Mouse (Mus musculus): ENCODE data around the gene Meiob. TPM values are rescaled to one million over a fixed set of nuclear protein-coding genes. Genes with fewer than 3 reads are reported as not detected.

Gene Meiob
- polyA plus RNA-seq, 1 experiment from 2014 or later, result 0.09 TPM

DNA sequence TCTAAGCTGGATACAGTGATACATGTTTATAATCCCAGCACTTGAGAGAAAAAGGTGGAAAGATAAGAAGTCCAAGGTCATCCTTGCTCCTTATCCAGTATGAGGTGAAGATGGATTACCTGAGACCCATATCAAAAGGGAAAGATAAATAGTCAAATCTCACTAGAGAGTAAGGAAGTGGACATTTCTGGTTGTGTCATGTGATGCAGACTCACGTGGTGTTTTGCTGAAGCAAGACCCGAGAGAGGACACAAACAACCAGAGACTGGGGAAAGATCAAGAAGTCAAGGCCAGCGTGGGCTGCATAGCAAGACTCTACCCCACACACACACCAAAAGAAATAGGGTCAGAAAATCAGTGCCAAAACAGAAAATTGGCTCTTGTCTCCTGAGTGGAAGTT is 7.1 kb upstream of the Meiob start:
- no peak for DNase-seq (ENCODE audit: extremely low spot score, low spot score)
- no peaks in the 10 kb centered on the region for H3K9me3 ChIP-seq
- H3K4me3 ChIP-seq, result no peak overlapping the region
- WGBS, result 80% methylated on average over 3 of the region's 3 CpGs
- no peaks in the 10 kb centered on the region for H3K36me3 ChIP-seq (replicated peaks)
- H3K27me3 ChIP-seq (ENCODE audit: poor library complexity, severe bottlenecking), result no peaks in the 10 kb centered on the region
- H3K27ac ChIP-seq, result no peak overlapping the region
- H3K4me1 ChIP-seq, result no peaks in the 10 kb centered on the region

DNA sequence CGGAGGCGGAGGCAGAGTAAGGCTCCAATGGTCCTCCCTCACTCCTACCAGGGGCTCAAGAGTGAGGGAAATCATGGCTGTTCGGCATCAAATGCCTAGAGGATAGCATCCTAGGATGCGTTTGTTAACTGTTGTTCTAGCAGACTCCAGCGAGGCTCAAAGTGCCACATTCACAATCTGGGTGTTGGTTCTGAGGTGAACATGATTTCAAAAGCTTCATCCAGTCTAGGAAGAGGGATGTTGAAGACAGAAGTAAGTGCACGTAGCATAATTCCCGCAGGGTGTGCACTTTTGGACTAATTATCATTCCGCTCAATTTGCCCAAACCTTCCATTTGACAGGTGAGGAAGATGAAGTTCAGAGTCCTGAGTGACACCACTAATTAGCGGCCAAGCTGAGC is 5.9 kb upstream of the Meiob start:
- WGBS, result 63% methylated on average over 9 of the region's 9 CpGs
- no peak overlapping the region for H3K4me3 ChIP-seq
- no peak overlapping the region for H3K27ac ChIP-seq
- H3K4me1 ChIP-seq, result no peaks in the 10 kb centered on the region
- H3K36me3 ChIP-seq (replicated peaks), result no peaks in the 10 kb centered on the region
- no peaks in the 10 kb centered on the region for H3K9me3 ChIP-seq
- H3K27me3 ChIP-seq (ENCODE audit: poor library complexity, severe bottlenecking), result peaks cover 10% of the 10 kb centered on the region
- DNase-seq (ENCODE audit: extremely low spot score, low spot score), result no peak

DNA sequence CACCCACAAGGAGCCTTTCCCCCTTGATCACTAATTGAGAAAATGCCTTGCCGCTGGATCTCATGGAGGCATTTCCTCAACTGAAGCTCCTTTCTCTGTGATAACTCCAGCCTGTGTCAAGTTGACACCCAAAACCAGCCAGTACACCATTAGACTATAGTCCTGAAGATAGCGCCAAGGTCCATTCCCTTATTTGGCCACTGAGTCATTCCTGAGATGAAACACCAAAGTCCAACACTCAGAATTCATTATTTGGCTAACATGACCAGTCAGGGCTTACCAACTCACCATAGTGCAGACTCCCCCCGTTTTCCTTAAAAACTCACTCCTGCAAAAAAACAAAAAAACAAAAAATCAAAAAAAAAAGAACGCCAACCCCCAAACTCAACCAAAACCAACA is 4.6 kb upstream of the Meiob start:
- WGBS, result 88% methylated on average over 4 of the region's 4 CpGs
- Histone ChIP-seq H3K27me3 (ENCODE audit: poor library complexity, severe bottlenecking) (peaks cover 22% of the 10 kb centered on the region), H3K9me3 (no peaks in the 10 kb centered on the region), H3K27ac (no peak overlapping the region), H3K36me3 (replicated peaks) (no peaks in the 10 kb centered on the region), H3K4me1 (peaks cover 6% of the 10 kb centered on the region), H3K4me3 (no peak overlapping the region)
- DNase-seq (ENCODE audit: extremely low spot score, low spot score), result no peak

DNA sequence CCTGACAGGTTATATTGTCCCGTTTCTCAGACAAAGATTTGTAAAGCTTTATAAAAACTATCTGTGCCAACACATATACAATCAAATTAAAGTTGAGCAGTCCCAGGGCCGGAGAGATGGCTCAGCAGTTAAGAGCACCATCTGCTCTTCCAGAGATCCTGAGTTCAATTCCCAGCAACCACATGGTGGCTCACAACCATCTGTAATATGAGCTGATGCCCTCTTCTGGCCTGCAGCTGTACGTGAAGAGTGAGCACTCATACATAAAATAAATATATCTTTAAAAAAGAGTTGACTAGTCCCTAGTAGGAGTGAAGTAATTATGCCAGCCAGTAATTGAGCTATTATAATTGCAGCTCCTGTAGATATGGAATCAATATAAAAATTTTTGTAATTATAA is 3.6 kb upstream of the Meiob start:
- no peaks in the 10 kb centered on the region for H3K36me3 ChIP-seq (replicated peaks)
- H3K4me1 ChIP-seq, result peaks cover 10% of the 10 kb centered on the region
- DNase-seq (ENCODE audit: extremely low spot score, low spot score), result no peak
- 59% methylated on average over 3 of the region's 3 CpGs for WGBS
- no peaks in the 10 kb centered on the region for H3K9me3 ChIP-seq
- peaks cover 33% of the 10 kb centered on the region for H3K27me3 ChIP-seq (ENCODE audit: poor library complexity, severe bottlenecking)
- no peak overlapping the region for H3K4me3 ChIP-seq
- H3K27ac ChIP-seq, result no peak overlapping the region

DNA sequence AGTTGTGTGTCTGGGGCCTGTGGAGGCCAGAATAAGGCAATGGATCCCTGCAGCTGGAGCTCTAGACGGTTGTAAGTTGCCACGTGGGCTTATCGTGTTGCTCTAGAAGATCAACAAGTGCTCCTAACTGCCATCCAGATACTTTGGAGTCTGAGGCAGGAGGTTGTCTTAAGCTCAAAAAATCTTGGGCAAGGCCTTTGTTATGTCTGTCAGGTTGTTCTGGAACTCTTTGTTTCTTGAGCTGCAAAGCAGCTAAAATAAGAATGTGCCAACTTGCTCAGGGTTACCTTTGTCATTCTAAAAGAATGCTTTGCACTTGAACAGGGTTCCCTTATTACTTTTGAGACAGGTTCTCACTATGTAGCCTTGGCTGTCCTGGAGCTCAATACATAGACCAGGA is 7.1 kb downstream of the Meiob start:
- Histone ChIP-seq H3K4me3 (no peak overlapping the region), H3K27ac (no peak overlapping the region), H3K36me3 (replicated peaks) (no peaks in the 10 kb centered on the region), H3K9me3 (no peaks in the 10 kb centered on the region), H3K4me1 (no peaks in the 10 kb centered on the region), H3K27me3 (ENCODE audit: poor library complexity, severe bottlenecking) (peaks cover 15% of the 10 kb centered on the region)
- no peak for DNase-seq (ENCODE audit: extremely low spot score, low spot score)
- WGBS, result 83% methylated on average over 3 of the region's 3 CpGs

DNA sequence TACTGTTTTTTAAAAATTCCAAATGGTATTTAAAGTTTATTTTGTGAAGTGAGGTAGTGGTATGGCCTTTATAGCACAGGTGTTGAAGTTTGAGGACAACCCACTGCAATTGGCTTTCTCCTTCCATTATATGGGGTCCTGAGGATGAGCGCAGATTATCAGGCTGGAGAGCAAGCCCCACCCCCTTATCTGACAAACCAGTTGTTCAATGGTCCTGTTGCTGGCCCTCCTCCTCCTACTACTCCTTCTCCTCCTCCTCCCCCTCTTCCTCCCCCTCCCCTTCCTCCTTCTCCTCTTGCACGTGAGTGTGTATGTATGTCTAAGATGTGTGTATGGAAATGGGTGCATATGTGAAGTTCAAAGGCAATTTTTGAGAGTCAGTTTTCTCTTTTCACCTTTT is 8.1 kb downstream of the Meiob start:
- Histone ChIP-seq H3K27ac (no peak overlapping the region), H3K36me3 (replicated peaks) (no peaks in the 10 kb centered on the region), H3K4me1 (no peaks in the 10 kb centered on the region), H3K9me3 (no peaks in the 10 kb centered on the region), H3K4me3 (no peak overlapping the region), H3K27me3 (ENCODE audit: poor library complexity, severe bottlenecking) (peaks cover 7% of the 10 kb centered on the region)
- 44% methylated on average over 2 of the region's 2 CpGs for WGBS
- DNase-seq (ENCODE audit: extremely low spot score, low spot score), result no peak

DNA sequence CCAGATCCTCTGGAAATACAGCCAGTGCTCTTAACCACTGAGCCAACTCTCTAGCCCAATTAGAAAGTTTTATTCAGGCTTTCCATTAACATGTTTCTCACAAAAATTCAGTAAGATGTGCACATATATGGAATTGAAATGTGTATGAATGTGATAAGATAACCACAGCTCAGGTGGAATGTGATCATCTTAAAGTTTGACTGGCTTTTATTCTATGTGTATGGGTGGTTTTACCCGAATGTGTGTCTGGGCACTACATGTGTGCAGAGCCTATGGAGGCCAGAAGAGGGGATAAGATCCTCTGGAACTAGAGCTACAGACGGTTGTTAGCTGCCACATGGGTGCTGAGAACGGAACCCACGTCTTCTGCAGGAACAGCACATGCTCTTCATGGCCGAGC is 11.2 kb downstream of the Meiob start:
- no peaks in the 10 kb centered on the region for H3K9me3 ChIP-seq
- no peaks in the 10 kb centered on the region for H3K36me3 ChIP-seq (replicated peaks)
- no peaks in the 10 kb centered on the region for H3K4me1 ChIP-seq
- no peak for DNase-seq (ENCODE audit: extremely low spot score, low spot score)
- no peak overlapping the region for H3K27ac ChIP-seq
- 79% methylated on average over 5 of the region's 5 CpGs for WGBS
- H3K4me3 ChIP-seq, result no peak overlapping the region
- H3K27me3 ChIP-seq (ENCODE audit: poor library complexity, severe bottlenecking), result no peaks in the 10 kb centered on the region

DNA sequence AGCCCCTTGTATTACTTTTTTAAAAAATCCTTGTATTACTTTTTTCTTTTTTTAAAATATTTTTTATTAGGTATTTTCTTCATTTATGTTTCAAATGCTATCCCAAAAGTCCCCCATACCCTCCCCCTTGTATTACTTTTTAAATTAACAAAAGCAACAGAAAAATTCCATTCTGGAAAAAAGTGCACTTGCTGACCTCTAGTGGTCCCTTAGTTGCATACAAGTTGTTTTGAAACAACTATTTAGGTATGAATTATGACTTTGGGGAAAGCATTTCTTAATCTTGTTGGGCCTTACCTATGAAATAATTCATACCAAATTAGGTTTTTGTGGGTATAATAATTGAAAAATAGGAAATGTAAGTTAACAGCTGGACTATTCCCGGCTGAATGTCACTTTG is 13.4 kb downstream of the Meiob start:
- DNase-seq (ENCODE audit: extremely low spot score, low spot score), result no peak
- Histone ChIP-seq H3K4me1 (no peaks in the 10 kb centered on the region), H3K9me3 (no peaks in the 10 kb centered on the region), H3K36me3 (replicated peaks) (no peaks in the 10 kb centered on the region), H3K27me3 (ENCODE audit: poor library complexity, severe bottlenecking) (no peaks in the 10 kb centered on the region), H3K27ac (no peak overlapping the region), H3K4me3 (no peak overlapping the region)
- WGBS, result 37% methylated on average over 1 of the region's 1 CpGs

DNA sequence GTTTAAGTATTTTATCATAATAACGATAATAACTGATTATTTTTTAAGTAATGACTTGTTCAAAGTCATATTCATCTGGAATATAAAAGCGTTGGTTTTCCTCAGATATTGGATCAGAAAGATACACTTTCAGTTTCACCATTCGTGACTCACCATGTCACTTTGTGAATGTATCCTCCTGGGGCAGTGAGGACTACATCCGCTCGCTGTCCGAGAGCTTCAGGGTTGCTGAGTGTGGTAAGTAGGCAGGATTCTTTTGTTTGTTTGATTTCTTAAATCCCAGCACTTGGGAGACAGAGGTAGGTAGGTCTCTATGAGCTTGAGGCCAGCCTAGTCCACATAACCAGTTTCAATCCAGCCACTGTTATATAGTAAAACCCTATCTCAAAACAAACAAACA is 14.1 kb downstream of the Meiob start:
- H3K36me3 ChIP-seq (replicated peaks), result no peaks in the 10 kb centered on the region
- H3K27me3 ChIP-seq (ENCODE audit: poor library complexity, severe bottlenecking), result no peaks in the 10 kb centered on the region
- no peak overlapping the region for H3K27ac ChIP-seq
- H3K9me3 ChIP-seq, result no peaks in the 10 kb centered on the region
- H3K4me1 ChIP-seq, result no peaks in the 10 kb centered on the region
- 56% methylated on average over 6 of the region's 6 CpGs for WGBS
- no peak for DNase-seq (ENCODE audit: extremely low spot score, low spot score)
- H3K4me3 ChIP-seq, result no peak overlapping the region

DNA sequence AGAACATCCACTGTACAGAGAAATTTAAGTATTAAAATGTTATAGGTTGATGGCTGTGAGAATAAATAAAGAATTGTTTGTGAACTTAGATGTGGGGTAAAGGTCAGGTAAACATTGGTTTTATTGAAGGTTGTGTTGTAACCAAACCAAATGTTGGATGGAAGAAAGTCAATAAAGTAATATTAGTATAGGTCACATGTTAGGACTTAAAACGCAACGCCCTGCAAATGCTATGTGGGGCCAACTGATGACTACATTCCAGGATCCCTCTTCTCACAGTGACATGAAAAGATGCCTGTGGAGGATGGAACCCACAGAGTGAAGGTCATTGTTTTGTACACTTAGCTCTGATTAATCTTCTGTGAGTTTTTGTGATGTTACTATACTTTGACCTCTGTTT is 15.4 kb downstream of the Meiob start:
- Histone ChIP-seq H3K27me3 (ENCODE audit: poor library complexity, severe bottlenecking) (no peaks in the 10 kb centered on the region), H3K4me1 (no peaks in the 10 kb centered on the region), H3K4me3 (no peak overlapping the region), H3K9me3 (no peaks in the 10 kb centered on the region), H3K36me3 (replicated peaks) (no peaks in the 10 kb centered on the region), H3K27ac (no peak overlapping the region)
- WGBS, result 75% methylated on average over 2 of the region's 2 CpGs
- DNase-seq (ENCODE audit: extremely low spot score, low spot score), result no peak

DNA sequence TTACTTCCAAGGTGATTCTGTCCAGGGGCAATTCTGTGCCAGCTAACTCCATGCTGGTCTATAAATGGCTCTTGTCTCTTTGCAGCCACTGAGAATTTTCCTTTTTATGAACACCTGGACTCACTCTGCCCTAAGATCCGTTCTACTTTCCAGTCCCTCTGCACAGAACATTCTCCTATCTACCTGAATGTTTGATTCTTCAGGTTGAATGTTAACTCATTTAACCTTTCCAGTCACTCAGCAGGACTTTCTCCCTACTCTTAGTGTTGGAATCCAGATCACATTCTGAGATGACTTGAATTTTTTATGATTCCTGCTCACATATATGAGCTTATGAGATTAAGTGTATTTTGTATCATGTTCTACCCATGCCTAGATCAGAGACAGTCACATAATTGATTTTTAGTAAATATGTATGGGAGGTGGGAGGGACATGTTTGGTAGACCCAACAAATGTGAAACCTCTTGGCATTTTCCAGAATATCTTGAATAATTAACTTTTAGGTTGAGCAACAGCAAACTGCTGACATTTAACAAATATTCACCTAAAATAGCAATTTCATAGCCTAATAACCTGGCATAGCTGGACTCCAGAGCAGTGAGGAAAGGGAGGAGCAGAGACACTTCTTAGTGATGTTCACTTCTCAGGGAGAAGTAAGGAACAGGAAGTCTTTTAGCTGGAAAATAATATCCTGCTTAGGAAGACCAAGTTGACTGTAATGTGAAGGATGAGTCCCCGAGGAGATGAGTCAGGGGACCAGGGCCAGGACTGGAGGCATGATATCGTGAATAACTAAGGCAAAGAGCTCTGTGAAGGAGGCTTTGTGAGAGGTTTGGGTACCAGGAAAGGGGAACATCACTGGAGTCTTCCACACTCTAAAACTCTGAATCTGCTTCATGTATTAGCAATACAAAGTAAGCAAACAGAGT is 17.5 kb downstream of the Meiob start:
- Histone ChIP-seq H3K9me3 (no peaks in the 10 kb centered on the region), H3K27me3 (ENCODE audit: poor library complexity, severe bottlenecking) (no peaks in the 10 kb centered on the region), H3K27ac (no peak overlapping the region), H3K4me3 (no peak overlapping the region), H3K4me1 (no peaks in the 10 kb centered on the region), H3K36me3 (replicated peaks) (no peaks in the 10 kb centered on the region)
- WGBS, result 61% methylated on average over 3 of the region's 3 CpGs
- DNase-seq (ENCODE audit: extremely low spot score, low spot score), result no peak

DNA sequence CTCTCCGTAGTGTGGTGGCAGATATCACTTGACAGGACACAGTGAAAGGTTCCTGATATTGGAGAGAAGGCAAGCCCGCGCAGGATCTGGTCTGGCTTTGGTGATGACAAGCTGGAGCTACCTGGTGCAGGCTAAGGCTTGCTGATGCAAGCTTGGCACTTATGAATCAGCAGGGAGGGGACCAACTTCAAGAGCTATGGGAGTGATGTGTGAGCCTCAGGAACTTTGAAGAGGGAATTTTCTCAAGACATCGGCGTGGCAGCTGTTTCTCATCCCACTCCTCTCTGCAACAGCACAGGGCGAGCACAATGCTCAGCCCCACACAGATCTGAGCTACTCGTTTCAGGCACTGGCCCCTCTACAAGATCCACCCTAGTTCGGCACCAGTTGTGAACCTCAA is 35.8 kb downstream of the Meiob start, which contains the start of gene Hagh:
Gene Hagh (plus strand): TSS at position 302 of the 400 bp plus-strand sequence.
- Histone ChIP-seq H3K27me3 (ENCODE audit: poor library complexity, severe bottlenecking) (peaks cover 11% of the 10 kb centered on the region), H3K27ac (no peak within 1 kb of the TSS), H3K36me3 (replicated peaks) (no peaks in the 10 kb centered on the region), H3K4me3 (no peak within 1 kb of the TSS), H3K4me1 (no peaks in the 10 kb centered on the region), H3K9me3 (no peaks in the 10 kb centered on the region)
- WGBS, result 69% methylated on average over 8 of the region's 8 CpGs
- DNase-seq (ENCODE audit: extremely low spot score, low spot score), result no peak

DNA sequence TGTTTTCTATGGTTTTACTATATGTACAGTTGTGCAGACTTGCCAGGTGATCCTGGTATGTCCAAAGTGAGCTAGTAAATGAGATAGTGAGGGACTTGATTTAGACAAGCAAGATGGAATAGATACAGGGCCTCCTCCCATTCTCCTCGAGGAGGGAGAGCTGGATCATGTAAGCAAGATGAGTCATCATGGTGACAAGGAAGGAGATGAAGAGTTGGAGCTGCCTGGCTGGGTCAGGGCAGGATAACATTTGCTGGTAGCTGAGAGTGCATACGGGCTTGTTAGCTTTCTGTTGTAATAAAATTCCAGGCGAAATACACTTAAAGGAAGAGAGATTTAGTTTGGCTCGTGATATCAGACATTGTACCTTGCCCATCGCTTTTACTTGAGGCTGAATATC is 36.3 kb downstream of the Meiob start:
- Histone ChIP-seq H3K9me3 (no peaks in the 10 kb centered on the region), H3K36me3 (replicated peaks) (no peaks in the 10 kb centered on the region), H3K27me3 (ENCODE audit: poor library complexity, severe bottlenecking) (peaks cover 14% of the 10 kb centered on the region), H3K4me3 (no peak overlapping the region), H3K27ac (no peak overlapping the region), H3K4me1 (no peaks in the 10 kb centered on the region)
- 71% methylated on average over 5 of the region's 5 CpGs for WGBS
- no peak for DNase-seq (ENCODE audit: extremely low spot score, low spot score)

Data from forebrain, embryonic 10.5 days (tissue).